ENCODE assay signal across 8 mouse cellular contexts in the genomic region with DNA sequence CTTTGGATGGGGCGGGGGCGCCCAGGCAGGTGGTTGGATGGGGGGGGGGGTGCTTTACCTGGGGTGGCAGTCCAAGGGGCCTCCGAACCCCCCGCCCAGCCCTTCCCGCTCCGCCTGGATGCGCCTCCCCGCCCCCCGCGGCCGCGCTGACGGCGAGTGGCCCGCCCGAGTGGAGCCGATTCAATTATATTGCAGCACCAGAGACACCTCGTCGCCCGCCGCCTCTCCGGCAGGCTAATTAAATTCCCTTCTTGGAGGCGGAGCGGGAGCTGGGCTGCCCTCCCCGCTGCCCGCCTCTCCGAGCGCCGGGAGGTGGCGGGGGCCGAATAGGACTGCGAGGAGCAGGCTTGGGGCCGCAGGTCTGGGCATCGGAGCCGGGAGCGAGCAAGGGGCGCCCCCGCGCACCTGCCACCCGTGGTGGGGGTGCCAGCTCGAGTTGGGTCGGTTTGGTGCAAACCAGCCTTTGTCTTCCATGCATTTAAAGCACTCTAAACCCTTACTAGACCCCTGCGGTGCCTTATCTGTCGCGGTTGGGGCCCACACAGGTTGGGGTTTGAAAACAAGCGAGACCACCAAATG. TPM values are rescaled to one million over a fixed set of nuclear protein-coding genes. Genes with fewer than 3 reads are reported as not detected.
DNase-seq lines count a peak whose midpoint lies in the region; ATAC-seq lines count a peak whose summit lies in the region.

No protein-coding gene starts in this region.

- no peaks in the 10 kb centered on the region for H3K36me3 ChIP-seq in heart, embryonic 11.5 days (ENCODE audit: control insufficient read depth, insufficient read depth, low read length)
- H3K36me3 ChIP-seq in kidney, embryonic 16.5 days (ENCODE audit: insufficient read depth, low read length) = no peaks in the 10 kb centered on the region
- peaks cover 5% of the 10 kb centered on the region for H3K36me3 ChIP-seq in liver, embryonic 15.5 days (replicated peaks)
- H3K36me3 ChIP-seq in neural tube, embryonic 15.5 days = no peaks in the 10 kb centered on the region

- peak overlapping the region; percentile 95 for H3K27ac ChIP-seq in heart, embryonic 11.5 days (ENCODE audit: low read depth, low read length)
- H3K27ac ChIP-seq in kidney, embryonic 16.5 days (ENCODE audit: low read length) = peak overlapping the region; percentile 96
- H3K27ac ChIP-seq in liver, embryonic 15.5 days (replicated peaks) = peak overlapping the region; percentile 96
- peak overlapping the region; percentile 90 for H3K27ac ChIP-seq in neural tube, embryonic 15.5 days (replicated peaks)

- ATAC-seq in heart, embryonic 11.5 days (replicated peaks; ENCODE audit: insufficient number of reproducible peaks, low FRiP score, low TSS enrichment) = no peak
- ATAC-seq in kidney, embryonic 16.5 days (ENCODE audit: low FRiP score, low TSS enrichment) = peak; percentile 11; the same call in 1 of the 2 replicates
- no peak for ATAC-seq in liver, embryonic 15.5 days (ENCODE audit: insufficient read depth)
- peak; percentile 53; the same call in 1 of the 2 replicates for ATAC-seq in neural tube, embryonic 15.5 days (ENCODE audit: low FRiP score)

- H3K27me3 ChIP-seq in heart, embryonic 11.5 days (ENCODE audit: control insufficient read depth, insufficient read depth, low read length) = no peaks in the 10 kb centered on the region
- H3K27me3 ChIP-seq in kidney, embryonic 16.5 days (ENCODE audit: insufficient read depth, low read length) = peaks cover 5% of the 10 kb centered on the region; the same call in 1 of the 2 replicates
- H3K27me3 ChIP-seq in liver, embryonic 15.5 days = peaks cover 6% of the 10 kb centered on the region; the same call in 1 of the 2 replicates
- no peaks in the 10 kb centered on the region for H3K27me3 ChIP-seq in neural tube, embryonic 15.5 days (replicated peaks)

- H3K9ac ChIP-seq in heart, embryonic 11.5 days (ENCODE audit: low read depth, low read length) = peak overlapping the region; percentile 84
- H3K9ac ChIP-seq in kidney, embryonic 16.5 days (replicated peaks; ENCODE audit: low read length) = peak overlapping the region; percentile 79
- H3K9ac ChIP-seq in liver, embryonic 15.5 days = peak overlapping the region; percentile 88
- peak overlapping the region; percentile 54 for H3K9ac ChIP-seq in neural tube, embryonic 15.5 days (replicated peaks)

- H3K4me2 ChIP-seq in heart, embryonic 11.5 days = peak overlapping the region; percentile 99
- H3K4me2 ChIP-seq in kidney, embryonic 16.5 days (replicated peaks; ENCODE audit: low read depth, low read length) = peak overlapping the region; percentile 99
- H3K4me2 ChIP-seq in liver, embryonic 15.5 days = peak overlapping the region; percentile 100
- peak overlapping the region; percentile 97 for H3K4me2 ChIP-seq in neural tube, embryonic 15.5 days

- no peaks in the 10 kb centered on the region for H3K9me3 ChIP-seq in heart, embryonic 11.5 days (replicated peaks; ENCODE audit: control insufficient read depth, low read length)
- no peaks in the 10 kb centered on the region for H3K9me3 ChIP-seq in kidney, embryonic 16.5 days (ENCODE audit: low read length)
- no peaks in the 10 kb centered on the region for H3K9me3 ChIP-seq in liver, embryonic 15.5 days (replicated peaks)
- no peaks in the 10 kb centered on the region for H3K9me3 ChIP-seq in neural tube, embryonic 15.5 days (replicated peaks)

- peak overlapping the region; percentile 77 for H3K4me3 ChIP-seq in heart, embryonic 11.5 days (ENCODE audit: low read depth, low read length)
- peak overlapping the region; percentile 66 for H3K4me3 ChIP-seq in kidney, embryonic 16.5 days (ENCODE audit: low read length)
- H3K4me3 ChIP-seq in liver, embryonic 15.5 days (replicated peaks) = peak overlapping the region; percentile 69
- H3K4me3 ChIP-seq in neural tube, embryonic 15.5 days (replicated peaks) = peak overlapping the region; percentile 61

- peaks cover 78% of the 10 kb centered on the region for H3K4me1 ChIP-seq in heart, embryonic 11.5 days (ENCODE audit: control insufficient read depth, insufficient read depth, low read length)
- peaks cover 85% of the 10 kb centered on the region for H3K4me1 ChIP-seq in kidney, embryonic 16.5 days (ENCODE audit: insufficient read depth, low read length)
- H3K4me1 ChIP-seq in liver, embryonic 15.5 days (replicated peaks) = peaks cover 97% of the 10 kb centered on the region
- peaks cover 87% of the 10 kb centered on the region for H3K4me1 ChIP-seq in neural tube, embryonic 15.5 days

- DNase-seq in left cerebral cortex, adult 18-20 months (ENCODE audit: low spot score in 2 of 2) = peak; percentile 61 to 77
- DNase-seq in left cerebral cortex, adult 11 months (ENCODE audit: low spot score) = no peak
- peak; percentile 84 to 88 for DNase-seq in cerebellum, postnatal 25 days
- peak; percentile 74 for DNase-seq in thymus, postnatal 25 days

- under 1% methylated on average over 30 of the region's 46 CpGs for WGBS in heart, embryonic 11.5 days (ENCODE audit: insufficient replicate concordance)
- under 1% methylated on average over 38 of the region's 46 CpGs for WGBS in kidney, embryonic 16.5 days
- under 1% methylated on average over 44 of the region's 46 CpGs for WGBS in liver, embryonic 15.5 days (ENCODE audit: insufficient replicate concordance)
- WGBS in neural tube, embryonic 15.5 days = under 1% methylated on average over 43 of the region's 46 CpGs

RNA-seq across cellular contexts. Expression of gene Gins2, which starts 51.2 kb away (rescaled TPM):
- 1 to 10 TPM; 2.1 to 2.4 TPM for total RNA-seq in left cerebral cortex, adult 18-20 months (2021)
- polyA plus RNA-seq in heart, embryonic 11.5 days (2014; fragmentation: Nextera tagmentation; extraction: Ambion mirVana) = 81.8 and 82.7 TPM in 2 replicates
- polyA plus RNA-seq in kidney, embryonic 16.5 days (2015; fragmentation: Nextera tagmentation; extraction: Ambion mirVana) = 114 and 117 TPM in 2 replicates
- polyA plus RNA-seq in liver, embryonic 15.5 days (2015; fragmentation: Nextera tagmentation; extraction: Ambion mirVana) = 50.1 and 52.3 TPM in 2 replicates
- 15.9 and 38.9 TPM in 2 replicates for polyA plus RNA-seq in neural tube, embryonic 15.5 days (2015; fragmentation: Nextera tagmentation; extraction: Ambion mirVana)

Comparison
In these comparisons a context has a peak if more than half of its experiments do, and no peak if none do; other contexts are left out.
1. ATAC-seq: peak in kidney, embryonic 16.5 days (single experiment) and neural tube, embryonic 15.5 days (single experiment); none in heart, embryonic 11.5 days (single experiment) and liver, embryonic 15.5 days (single experiment).
2. Peak in every context shown above with its lines, with median percentiles within 50 percentile points of each other: H3K27ac ChIP-seq, H3K4me2 ChIP-seq, H3K4me3 ChIP-seq and H3K9ac ChIP-seq.